Mouse (Mus musculus) B cell, adult 2 months (primary cell): Measurements from ENCODE around the gene Tmem259.
A peak's percentile ranks its signal among the peaks of the same experiment; 100 is the strongest.

Experiments used
- DNase-seq, 2 experiments: peaks; one replicate each; pipeline ENCODE4 v3.0.0; 2022

Gene Tmem259

GRCm38 (mm10) chr10:79986232-79986878 is 2.2 kb upstream of the Tmem259 start:
- peak; percentile 40 to 47 for DNase-seq

DNA sequence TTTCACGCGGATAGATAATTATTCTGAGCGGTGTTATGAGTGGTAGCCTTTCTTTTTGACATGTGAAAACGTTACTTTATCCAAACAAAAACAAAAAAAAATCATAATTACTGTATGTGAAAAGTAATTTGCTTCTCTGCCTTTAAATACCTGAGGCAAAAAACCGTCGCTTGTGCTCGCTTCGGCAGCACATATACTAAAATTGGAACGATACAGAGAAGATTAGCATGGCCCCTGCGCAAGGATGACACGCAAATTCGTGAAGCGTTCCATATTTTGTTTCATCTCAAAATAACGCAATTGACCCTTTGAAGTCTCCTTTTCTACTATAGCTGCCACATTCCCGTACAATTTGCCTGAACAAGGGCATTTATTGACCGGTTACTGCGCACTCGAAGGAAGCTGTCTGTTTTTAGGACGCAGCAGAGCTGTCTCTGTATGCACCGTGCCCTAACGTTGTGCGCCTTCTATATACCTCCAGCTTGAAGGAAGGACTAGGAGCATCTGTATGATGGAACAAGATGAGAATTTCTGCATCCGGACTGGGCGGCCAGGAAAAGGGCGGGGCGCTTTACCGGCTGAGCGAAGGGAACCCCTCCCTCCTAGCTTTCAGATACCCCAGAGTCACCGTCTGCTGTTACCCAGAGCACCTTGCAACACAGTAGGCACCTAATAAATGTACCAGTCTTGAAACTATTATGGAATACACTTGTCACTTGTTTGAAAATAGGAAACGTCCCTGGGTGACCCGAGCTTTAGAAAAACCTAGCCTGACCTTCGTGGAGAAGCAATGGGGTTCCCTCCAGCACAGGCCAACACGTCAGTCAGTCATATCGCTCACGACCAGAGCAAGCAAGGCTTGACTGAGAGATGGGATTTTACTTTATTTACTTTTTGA is 1.5 kb upstream of the Tmem259 start:
- peak; percentile 72 to 76 for DNase-seq

- peak; percentile 94 to 96 for DNase-seq
Observed at GRCm38 (mm10) chr10:79984871-79985270, 741 bp upstream of the Tmem259 start.

DNA sequence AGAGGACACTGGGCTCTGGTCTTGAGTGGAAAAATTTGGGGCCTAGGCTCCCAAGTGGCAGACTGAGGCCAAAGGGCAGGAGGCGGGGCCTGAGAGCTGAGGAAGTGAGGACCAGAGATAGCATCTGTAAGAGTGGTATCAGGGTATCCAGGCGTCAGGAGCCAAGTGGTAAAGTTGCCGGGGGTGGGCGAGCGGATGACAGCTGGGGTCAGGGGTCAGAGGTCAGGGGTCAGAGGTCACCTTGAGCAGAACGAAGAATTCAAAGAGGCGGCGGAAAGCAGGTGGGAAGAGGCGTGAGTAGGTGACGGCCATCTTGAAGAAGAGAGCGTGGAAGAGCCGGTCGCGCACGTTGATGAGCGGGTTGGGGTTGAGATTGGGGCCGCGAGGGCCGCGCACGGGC is 460 bp downstream of the Tmem259 start:
- peak; percentile 79 to 81 for DNase-seq

DNA sequence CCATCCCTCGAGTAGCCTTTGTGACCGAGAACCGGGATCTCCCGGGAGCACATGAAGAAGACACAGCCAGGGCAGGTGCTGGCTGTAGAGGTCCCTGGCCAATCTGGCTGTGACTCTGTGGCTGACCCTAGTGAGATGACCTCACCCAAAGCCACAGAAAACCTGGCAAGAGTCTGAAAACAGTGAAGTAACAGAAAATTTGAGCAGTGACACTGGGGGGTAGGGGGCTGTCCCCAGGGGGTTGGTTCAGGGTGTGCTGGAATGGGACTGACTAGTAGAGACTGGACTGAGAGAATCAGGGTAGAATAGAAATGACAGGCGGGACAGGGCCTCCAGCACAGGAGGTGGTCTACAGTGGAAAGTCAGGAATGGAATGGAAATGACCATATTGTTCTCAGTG is 925 bp downstream of the Tmem259 start:
- peak in 1 of 2 experiments; percentile 8 for DNase-seq

DNA sequence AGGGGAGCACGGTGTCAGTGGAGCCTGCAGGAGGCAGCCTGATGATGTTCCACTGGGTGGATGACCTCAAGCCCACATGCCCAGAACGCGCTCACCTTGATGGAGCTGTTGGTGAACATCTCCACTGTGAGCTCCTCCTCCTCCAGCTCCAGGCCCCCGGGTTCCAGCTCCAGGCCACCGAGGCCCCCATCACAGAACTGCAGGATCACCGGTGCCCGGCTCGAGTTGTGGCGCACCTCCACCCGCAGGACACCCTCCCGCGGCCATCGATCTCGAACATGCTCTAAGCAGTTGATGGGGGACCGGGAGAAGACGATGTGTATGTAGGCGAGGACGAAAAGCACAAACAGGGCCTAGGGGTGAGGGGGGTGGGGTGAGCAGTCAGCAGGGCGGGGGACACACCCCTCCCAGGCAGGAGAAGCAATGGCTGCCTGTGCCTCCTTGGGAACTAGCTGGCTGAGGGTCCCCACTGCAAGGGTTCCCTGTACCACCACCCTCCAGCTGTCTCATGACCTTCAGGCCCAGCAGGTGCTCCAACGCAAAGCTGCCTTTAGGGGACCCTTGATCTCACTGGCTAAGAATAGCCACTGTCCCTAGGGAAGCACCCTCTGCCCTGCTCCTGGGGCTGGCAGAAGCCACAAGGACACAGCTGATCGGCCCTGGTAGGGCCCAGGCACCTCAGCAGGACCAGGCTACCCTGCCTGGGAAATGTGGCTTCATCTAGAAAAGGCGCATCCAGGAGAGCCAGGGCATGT is 4.6 kb downstream of the Tmem259 start:
- no peak for DNase-seq

DNA sequence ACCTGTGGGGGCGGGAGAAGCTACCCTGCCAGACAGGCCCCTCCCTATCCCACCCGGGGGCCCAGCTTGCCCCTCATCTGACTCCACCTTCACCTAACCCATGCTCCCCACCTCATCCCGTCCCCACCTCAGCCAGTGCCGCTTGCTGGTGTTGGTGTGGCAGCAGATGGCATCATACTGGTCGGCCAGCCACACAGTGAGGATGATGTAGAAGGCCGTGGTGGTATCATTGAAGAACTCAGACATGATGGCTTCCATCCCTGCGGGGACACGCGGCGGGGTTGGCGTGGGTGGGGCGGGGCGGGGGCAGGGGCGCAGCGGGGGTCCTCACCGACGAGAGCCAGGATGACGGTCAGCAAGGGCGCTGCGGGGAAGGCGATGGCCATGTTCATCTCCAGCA is 6.1 kb downstream of the Tmem259 start:
- no peak for DNase-seq

- DNase-seq, result no peak
Observed at GRCm38 (mm10) chr10:79977324-79977723, 6.8 kb downstream of the Tmem259 start.

- DNase-seq, result no peak
Observed at GRCm38 (mm10) chr10:79976722-79977107, 7.4 kb downstream of the Tmem259 start.

GRCm38 (mm10) chr10:79976071-79976721 is 7.9 kb downstream of the Tmem259 start:
- no peak for DNase-seq

DNA sequence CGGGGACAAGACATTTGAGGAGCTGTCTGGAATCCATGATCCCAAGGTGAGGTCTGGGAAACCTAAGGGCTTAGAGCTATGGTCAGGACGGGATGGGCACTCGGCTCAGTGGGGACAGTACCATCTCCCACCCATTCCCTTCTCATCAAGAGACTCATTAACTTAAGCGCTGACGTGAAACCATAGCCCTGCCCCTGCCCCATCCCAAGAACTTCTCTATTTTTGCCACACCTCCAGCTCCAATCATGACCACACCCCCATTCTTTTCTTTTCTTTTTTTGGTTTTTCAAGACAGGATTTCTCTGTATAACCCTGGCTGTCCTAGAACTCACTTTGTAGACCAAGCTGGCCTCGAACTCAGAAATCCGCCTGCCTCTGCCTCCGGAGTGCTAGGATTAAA is 9.5 kb downstream of the Tmem259 start:
- DNase-seq, result no peak

DNA sequence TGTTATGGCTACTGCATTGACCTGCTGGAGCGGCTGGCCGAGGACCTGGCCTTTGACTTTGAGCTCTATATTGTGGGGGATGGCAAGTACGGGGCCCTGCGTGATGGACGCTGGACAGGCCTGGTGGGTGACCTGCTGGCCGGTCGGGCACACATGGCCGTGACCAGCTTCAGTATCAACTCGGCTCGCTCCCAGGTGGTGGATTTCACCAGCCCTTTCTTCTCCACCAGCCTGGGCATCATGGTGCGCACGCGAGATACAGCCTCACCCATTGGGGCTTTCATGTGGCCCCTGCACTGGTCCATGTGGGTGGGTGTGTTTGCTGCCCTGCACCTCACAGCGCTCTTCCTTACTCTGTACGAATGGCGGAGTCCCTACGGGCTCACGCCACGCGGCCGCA is 10.0 kb downstream of the Tmem259 start:
- no peak for DNase-seq

DNA sequence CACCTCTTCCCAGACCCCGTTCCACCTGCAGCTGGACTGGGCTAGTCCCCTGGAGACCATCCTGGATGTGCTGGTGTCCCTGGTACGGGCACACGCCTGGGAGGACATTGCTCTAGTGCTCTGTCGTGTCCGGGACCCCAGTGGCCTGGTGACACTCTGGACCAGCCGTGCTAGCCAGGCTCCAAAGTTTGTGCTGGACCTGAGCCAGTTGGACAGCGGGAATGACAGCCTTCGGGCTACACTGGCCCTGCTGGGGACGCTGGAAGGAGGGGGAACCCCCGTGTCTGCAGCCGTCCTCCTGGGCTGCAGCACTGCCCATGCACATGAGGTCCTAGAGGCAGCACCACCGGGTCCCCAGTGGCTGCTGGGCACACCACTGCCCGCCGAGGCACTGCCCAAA is 11.3 kb downstream of the Tmem259 start:
- no peak for DNase-seq

DNA sequence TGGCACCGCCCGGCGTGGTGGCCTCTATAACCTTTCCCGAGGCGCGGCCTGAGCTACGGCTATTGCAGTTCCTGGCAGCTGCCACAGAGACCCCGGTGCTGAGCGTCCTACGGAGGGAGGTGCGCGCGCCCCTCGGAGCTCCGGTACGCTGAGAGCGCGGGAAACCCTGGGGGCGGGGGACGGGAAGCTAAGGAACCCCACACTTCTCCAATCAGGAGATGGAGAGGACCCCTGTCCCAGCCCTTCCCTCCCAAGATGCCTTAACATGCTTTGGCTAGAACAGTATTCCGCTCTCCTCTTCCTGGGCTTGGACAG is 13.0 kb downstream of the Tmem259 start:
- no peak for DNase-seq

DNA sequence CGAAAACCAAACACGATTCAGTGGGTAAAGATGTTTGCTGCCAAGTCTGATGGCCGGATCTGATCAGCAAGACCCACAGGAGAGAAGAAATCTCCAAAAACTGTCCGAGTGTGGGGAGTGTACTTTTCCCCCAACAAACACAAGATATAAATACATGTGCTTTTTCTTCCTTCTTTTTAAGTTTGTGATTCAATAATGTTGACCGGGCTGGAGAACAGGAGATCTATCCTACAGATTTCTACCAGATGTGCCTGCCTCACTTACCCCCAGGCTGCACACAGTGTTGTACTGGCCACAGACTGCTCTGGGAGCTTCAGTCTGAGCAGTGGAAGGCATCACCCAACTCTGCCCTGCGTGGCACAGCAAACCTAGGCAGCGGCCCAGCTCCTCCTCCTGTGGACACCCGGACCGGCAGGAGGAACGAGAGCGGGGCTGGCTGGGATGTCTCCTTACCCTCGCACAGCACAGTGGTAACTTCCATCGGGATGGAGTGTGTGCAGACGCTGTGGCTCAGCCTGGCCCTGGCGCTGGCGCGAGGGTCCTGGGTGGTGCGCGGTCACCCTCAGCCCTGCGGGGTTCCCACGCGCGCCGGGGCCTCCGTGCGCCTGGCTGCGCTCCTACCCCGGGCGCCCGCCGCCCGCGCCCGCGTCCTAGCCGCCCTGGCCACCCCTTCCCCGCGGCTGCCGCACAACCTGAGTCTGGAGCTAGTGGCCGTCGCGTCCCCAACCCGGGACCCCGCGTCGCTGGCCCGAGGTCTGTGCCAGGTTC is 13.5 kb downstream of the Tmem259 start, which contains the start of gene Grin3b:
Gene Grin3b, plus strand, starts transcription at position 301 of the 768 bp plus-strand sequence.
- no peak for DNase-seq

DNA sequence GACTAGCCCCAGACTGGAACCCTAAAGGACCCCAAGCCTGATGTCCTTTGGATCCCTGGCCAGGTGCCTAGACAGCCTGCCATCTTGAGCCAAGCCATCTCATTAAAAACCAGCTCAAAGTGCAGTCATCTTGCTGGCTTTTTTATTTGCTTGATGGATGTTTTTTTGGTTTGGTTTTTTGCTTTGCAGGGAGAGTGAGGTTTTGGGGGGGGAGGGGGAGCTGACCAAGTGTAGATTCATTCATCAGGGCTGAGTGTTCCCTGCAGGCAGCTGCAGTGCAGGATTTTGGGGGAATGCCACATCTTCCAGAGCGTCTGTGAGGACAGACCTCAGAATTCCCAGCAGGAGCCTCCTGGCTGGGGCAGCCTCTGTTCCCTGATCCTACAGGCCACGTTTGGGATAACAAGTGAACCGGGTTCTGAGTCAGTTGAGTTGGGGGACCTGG is 15.0 kb downstream of the Tmem259 start:
- DNase-seq, result no peak

DNA sequence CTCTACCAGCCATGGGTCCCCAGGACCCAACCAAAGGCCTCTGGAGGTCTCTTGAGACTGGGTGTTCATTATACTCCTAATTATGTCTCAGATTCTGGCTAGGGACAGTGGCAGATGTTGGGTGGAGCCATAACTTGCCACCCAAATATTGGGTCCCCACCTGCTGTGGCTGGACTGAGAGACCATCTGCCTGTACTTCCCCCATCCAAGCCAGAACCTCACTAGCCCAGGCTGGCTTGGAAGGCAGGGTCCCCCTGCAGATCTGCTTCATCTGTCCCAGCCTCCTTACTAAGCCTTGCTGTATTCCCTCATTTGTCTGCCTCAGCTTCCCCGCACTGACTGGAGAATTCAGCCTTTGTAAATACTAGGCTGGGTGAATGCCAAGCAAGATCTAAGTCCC is 15.9 kb downstream of the Tmem259 start:
- no peak for DNase-seq

DNA sequence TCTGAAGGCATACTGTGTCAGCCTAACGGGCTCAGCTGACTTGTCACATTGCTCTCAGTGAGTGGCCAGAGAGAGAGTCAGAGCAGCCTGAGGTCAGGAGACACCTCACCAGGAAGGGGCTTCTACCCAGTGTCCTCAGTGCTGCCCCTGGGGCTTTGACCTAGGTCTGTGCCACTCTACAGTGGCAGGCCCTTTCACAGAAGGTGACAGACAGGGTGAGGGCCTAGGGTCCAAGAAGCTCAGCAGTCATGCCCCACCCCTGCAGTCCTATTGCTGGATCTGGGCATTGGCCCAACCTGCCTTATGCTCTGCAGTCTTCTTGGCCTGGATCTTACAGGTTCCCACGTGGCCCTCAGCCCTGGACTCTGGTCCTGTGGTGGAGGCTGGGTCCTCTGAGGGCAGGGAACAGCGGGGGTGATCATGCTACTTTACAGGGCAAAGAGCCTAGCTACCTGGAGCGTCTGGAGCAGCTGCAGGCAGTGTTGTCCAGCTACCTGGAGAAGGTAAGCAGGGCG is 17.2 kb downstream of the Tmem259 start:
- DNase-seq, result no peak

- no peak for DNase-seq
Observed at GRCm38 (mm10) chr10:79965325-79965724, 18.8 kb downstream of the Tmem259 start.

DNA sequence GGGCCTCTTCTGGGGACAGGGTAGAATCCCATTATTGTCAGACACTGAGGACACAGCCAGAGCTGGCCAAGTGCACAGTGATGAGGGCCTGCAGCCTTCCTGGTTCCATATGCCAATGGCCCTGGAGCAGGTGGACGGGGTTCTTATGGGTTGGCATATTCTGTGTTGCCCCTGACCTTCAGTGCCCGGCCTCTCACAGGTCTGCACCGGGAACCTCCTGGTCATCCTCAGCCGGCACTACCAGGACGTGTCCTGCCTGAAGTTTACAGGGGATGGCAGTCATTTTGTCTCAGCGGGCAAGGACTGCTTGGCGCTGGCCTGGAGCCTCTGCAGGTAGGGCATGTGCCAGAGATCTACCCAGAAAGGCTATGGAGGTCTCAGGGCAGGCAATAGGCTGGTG is 19.4 kb downstream of the Tmem259 start:
- no peak for DNase-seq

DNA sequence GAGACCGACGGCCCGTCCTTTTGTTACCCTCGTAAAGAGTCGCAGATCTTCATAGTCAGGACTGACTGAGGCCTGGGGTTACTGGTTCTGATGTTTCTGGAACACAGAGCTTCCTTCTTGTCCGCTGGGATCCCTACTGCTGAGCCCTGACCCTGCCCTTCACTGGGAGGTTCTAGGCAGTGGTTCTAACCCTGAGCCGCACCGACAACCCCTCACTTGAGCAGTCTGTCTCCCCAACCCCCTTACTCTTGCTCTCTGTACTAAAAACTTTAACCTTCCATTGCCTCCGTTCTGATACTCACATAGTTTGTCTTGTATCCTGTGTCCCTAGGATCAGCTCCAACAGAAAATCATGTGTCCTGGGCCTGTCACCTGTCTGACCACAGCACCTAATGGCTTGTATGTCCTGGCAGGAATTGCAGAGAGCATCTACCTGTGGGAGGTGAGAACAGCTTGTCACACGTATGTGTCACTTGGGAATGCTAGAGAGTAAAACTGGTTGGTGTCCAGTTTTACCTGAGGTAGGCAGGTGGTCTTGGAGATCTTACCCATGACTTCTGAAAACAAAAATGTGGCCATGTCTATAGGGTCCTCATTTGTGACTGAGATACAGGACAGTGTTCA is 23.3 kb downstream of the Tmem259 start:
- DNase-seq, result no peak
